Mouse (Mus musculus): ENCODE measurements around the gene Wdr35. TPM values are rescaled to one million over a fixed set of nuclear protein-coding genes. Genes with fewer than 3 reads are reported as not detected.
"Not testable (repeated sequence)": the region's sequence is repeated elsewhere in the genome, so short reads cannot be mapped to it uniquely, and the experiment has no call there.

Wdr35 gene
- polyA plus RNA-seq, 1 experiment, result 3.8 TPM

DNA sequence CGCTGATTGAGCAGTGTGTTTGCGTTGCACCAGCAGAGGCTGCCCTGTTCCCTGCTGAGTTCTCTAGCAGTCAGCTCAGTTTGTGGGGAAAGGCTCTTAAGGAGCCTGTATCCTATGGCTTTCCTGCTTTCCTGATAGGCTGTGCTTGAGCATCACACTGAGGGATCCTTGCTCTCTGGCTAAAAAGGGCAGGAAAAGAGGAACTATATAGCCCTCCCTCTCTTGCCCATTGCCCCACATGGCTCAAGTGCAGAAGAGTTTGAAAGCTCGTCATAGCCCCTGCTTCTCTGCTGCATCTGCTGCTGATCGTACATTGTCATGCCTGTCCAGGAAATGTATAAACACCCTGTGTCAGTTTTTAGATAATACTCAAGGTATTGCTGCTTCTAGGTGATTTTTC lies 33.5 kb downstream of the Wdr35 start:
- DNase-seq (ENCODE audit: low read depth), result no peak

DNA sequence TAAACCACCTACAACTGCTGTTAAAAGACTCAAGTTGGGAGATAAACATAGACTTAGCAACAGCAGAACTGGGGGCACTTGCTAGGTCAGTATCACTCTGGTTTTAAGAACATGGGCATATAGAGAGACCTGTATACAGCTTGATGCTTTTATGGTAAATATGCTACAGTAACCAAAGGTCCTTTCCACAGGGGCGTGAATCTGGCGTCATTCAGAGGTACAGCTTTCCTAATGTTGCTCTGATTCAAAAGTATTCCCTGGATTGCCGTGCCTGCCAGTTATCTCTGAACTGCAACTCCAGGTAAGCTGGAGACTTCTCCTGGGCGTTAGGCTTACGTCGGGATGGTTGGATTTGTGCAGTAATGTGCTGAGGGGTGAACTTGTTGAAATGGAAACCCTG lies 34.1 kb downstream of the Wdr35 start:
- no peak for DNase-seq (ENCODE audit: low read depth)

DNA sequence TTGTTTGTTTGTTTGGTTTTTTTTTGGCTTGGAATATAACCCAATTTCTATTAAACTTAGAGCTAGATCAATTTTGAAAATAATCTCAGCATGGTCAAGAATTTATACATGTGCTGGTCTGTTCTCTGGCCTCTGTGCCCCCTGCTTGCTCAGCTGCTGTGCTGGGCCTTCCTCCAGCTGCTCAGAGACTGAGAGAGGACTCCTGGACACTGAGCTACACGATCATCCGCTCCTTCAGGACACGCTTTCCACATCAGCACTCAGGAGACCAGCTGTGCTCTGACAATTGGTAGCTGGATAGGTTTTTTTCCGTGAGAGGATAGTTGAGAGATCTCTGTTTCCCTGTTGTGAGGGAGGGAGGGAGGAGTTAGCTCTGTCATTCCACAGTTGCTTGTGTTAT lies 36.6 kb downstream of the Wdr35 start:
- DNase-seq (ENCODE audit: low read depth), result no peak

DNA sequence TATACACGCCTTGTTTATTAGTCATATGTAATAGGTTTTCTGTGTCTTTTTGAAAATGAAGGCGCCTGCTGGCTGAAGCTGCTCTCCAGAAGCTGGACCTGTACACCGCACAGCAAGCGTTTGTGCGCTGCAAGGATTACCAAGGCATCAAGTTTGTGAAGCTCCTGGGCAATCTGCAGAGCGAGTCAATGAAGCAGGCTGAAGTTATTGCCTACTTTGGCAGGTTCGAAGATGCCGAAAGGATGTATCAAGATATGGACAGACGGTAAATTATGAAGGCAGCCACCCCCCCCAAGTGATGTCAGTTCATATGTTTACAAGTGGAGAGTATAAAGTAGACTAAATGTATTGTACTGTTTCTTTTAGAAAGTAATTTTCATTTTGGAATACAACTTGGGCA lies 42.7 kb downstream of the Wdr35 start:
- DNase-seq (ENCODE audit: low read depth), result no peak

DNA sequence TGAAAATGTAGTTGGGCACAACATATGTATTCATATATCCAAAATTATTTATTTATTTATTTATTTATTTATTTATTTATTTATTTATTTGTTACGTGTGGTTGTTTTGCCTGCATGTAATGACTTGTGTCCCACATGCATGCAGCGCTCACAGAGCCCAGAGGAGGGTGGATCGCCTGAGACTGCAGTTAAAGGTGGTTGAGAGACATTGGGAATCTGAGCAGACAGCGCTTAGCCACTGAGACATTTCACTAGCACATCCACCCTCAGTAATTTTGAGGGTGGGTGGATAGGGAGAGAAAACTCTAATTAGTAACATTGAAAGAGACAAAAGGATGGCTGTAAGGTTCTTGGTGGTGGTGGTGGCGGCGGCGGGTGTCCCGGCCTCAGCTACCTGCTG lies 46.7 kb downstream of the Wdr35 start:
- DNase-seq (ENCODE audit: low read depth), result no peak

DNA sequence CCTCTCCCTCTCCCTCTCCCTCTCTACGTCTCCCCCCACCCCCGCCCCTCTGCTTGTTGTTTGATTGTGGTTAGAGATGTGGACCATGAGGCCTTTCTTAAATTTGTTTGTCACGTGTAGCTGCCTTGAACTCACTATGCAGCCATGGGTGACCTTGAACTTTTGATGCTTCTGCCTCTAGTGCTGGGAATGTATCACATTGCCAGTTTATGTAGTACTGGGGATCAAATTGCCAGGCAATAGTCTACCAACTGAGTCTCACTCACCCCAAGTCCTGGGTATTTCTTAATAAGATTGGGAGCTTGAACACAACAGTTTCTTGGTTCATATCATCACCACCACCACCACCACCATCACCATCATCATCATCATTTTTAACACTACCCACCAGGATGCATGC lies 47.3 kb downstream of the Wdr35 start:
- DNase-seq (ENCODE audit: low read depth), result no peak

DNA sequence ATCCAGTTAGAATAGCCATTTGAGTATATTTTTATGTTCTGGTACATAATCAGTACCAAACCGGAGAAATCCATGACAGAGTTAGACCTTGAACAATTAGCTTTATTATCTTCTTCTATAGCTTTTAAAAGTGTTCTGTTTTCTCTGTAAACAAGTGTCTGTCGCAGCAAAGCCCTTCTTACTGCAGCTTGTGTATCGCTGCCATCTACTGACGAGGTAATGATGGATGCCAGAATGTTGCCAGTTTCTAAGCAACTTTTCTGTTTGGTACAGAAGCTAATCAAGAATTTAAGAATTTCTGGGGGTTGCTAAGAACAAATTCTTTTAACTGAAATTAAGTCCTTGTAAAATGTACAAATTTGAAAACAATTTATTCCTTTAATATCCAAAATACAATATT lies 49.3 kb downstream of the Wdr35 start:
- DNase-seq (ENCODE audit: low read depth), result no peak

DNA sequence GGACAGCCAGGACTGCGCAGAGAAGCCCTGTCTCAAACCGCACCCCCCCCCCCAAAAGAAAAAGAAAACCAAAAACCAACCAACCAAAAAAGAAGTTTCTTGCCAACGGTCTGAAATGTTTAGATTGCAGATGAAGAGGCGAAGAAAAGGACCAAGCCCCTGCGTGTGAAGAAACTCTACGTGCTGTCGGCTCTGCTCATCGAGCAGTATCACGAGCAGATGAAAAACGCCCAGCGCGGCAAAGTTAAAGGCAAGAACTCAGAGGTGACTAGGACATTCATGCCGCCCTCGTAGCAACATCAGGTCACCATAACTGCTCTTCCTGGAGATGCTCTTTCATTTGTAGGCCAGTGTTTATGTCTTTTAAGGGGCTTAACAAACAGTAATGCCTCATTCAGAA lies 50.4 kb downstream of the Wdr35 start:
- no peak for DNase-seq (ENCODE audit: low read depth)

DNA sequence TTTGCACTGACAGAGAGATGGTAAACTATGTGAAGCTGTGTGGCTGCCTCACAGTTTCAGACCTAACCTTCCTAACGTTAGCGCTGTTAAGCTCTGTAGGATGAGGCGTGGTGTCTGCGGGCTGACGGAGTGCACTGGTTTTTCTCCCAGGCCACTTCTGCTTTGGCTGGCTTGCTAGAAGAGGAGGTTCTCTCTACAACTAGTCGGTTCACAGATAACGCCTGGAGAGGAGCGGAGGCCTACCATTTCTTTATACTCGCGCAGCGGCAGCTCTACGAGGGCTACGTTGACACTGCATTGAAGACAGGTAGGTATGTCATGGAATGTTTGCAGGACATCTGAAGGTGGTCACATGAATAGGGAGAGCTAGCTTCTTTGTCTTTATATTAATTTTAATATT lies 51.0 kb downstream of the Wdr35 start:
- DNase-seq (ENCODE audit: low read depth), result no peak

DNA sequence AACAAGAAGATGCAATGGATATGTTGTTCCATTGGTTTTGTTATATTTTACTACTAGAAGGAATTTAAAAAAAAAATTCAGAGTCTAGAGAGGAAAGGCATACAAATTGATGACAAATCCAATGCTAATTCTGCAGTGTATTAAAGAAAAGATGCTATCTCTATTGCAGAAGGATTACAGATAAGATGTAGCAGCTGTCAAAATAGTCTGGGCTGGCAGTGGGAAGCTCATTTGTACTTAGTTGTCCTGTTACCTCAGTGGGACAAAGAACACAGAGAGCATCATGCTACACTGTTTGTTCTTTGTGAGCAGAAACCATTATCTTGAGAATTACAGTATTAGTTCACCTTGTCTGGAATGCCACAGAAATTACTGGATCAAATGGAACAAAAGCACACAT lies 53.2 kb downstream of the Wdr35 start:
- DNase-seq (ENCODE audit: low read depth), result no peak

DNA sequence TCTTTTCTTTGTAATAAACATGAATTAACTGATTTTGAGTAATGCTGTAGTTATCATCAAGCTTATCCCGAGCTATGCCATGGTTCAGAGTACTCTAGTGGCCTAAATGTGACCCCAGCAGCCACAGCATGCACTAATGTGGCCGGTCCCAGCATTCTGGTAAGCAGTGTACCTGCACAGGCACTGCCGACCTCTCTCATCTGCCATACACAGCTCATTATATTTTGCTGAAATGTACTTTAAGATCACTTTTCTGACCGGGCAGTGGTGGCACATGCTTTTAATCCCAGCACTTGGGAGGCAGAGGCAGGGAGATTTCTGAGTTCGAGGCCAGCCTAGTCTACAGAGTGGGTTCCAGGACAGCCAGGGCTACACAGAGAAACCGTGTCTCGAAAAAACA lies 55.1 kb downstream of the Wdr35 start:
- DNase-seq (ENCODE audit: low read depth), result not testable (repeated sequence)

DNA sequence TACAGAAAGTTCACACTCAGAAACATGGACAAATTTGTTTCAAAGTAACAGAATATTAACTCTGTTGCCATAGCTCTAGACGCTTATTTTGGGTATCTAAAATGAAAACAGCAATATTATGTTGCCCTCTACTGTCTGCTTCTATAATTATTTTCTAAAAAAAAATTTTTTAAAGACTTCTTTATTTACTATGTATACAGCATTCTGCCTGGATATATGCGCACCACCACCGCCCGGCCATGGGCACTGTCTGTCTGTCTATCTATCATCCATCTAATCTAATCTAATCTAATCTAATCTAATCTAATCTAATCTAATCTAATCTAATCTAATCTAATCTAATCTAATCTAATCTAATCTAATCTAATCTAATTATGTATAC lies 55.8 kb downstream of the Wdr35 start:
- DNase-seq (ENCODE audit: low read depth), result no peak

DNA sequence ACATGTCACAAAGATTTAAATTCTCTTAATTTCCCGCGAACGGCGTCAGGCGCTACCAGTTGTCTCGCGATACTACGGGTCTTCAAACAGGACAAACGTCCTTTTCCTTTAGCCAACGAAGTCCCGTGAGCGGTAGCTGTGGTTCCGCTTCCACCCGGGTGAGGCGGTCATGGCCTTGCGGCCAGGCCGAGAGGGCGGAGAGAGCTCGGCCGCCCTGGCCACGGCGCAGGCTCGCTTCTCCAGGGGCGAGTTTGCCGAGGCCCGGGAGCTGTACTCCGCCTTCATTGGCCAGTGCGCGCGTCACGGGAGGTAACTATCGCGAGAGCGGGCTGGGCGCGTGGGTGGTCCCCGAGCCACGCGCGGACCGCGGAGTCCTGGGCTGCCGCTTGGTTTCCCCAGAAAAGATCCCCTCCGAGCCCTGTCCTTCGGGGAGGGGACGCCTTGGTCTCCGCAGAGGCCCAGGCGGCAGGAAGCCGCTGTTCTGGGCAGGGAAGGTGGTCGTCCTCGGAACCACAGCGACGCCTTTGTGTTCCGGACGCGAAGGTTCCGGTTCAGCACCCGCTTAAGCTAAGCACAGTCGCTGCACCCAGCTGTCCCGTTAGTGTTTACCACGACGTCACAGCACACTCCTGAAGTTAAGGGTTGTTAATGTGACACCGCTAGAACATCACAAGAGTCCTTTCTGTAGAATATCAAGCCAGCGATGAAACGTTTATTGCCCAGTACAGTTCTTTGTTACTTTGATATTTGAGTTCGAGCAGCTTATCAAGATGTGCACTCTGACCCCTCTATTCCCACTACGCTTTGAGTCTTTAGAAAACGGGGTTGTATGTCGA lies 56.4 kb downstream of the Wdr35 start, which contains the start of gene Ttc32:
Gene Ttc32, plus strand, starts transcription at position 110 of the 836 bp plus-strand sequence.
- peak; percentile 68 for DNase-seq (ENCODE audit: low read depth)

DNA sequence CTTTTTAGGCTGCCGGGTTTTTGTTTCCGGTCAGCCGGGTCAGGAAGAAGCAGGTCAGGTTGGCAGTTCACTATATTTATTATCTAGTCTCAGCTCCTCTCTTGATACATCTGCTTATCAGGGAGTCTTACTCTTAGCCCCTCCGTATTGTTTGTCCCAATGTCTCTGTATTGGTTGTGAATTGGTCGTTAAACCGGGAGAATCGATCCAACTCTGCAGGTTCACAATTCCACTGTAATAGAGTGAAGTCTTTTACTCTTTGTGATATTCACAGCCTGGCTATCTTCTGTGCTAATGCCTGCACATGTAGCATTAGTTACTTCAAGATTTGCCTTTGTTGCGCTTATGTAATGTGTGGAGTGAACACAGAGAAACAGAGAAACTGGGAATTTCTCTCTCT lies 57.5 kb downstream of the Wdr35 start:
- DNase-seq (ENCODE audit: low read depth), result no peak

DNA sequence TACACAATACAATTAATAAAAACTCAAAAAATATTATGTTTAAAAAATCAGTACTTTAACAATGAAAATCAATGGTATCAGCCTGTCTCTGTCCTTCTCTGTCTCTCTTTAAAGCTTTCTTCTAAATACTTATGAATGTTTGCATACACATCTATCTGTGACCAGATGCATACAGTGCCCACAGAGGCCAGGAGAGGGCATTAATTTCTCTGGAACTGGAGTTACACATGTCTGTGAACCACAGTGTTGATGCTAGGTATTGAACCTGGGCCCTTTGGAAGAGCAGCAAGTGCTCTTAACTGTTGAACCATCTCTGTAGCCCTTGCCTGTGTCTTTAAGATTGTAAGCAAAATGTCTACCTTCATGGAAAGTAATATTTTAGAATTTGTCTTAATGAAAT lies 59.4 kb downstream of the Wdr35 start:
- no peak for DNase-seq (ENCODE audit: low read depth)

DNA sequence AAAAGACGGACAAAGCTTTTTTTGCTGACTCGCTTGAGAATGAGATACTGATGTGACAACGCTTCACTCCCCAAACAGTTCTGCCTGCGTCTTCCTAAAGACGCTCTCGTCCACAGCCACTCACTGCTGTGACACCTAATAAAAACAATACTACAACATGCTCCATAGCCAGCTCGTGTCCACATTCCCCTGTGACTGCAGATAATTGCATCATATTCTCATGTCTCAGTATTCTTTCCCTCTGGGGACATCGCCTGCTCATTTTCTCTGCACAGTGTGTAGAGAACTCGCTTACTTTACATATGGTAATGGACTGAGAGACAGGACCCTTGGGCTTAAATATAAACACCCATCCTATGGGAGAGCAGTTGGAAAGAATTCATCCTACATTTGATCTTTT lies 62.7 kb downstream of the Wdr35 start:
- DNase-seq (ENCODE audit: low read depth), result no peak

DNA sequence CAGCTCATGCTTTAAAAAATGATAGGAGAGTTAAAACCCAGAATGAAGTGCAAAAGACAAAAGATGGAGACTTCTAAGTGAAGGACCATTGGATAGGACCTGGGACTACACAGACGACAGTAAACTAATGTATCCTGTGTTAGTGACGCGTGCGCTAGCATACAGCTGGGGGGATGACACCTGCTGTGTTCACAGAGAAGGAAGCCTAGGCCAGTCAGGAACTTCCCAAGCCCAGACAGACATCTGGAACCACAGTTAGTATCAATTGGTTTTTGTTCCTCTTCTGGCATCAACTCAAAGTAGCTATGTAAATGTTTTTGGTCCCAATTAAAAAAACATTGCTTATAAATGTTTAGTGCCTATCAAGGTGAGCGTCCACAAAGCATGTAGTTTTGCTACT lies 66.5 kb downstream of the Wdr35 start:
- DNase-seq (ENCODE audit: low read depth), result no peak

DNA sequence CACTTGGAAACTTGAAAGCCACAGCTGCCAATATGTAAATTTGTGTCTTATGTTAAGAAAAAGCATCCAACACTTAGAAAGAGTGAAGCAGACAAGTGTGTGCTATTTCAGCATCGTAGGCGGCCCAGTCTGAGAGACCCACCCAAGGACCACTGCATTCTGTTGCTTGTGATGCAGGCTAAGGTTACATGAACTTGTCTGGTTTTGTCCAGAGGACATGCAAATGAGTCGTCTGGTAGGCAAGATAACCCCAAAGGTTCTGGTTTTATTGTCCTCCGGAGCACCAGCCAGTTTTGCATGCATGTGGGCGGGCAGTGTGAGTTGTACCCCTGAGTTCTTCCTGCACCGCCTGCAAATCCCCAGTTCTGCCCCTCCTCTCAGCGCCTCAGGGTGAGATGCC lies 67.0 kb downstream of the Wdr35 start:
- DNase-seq (ENCODE audit: low read depth), result no peak

DNA sequence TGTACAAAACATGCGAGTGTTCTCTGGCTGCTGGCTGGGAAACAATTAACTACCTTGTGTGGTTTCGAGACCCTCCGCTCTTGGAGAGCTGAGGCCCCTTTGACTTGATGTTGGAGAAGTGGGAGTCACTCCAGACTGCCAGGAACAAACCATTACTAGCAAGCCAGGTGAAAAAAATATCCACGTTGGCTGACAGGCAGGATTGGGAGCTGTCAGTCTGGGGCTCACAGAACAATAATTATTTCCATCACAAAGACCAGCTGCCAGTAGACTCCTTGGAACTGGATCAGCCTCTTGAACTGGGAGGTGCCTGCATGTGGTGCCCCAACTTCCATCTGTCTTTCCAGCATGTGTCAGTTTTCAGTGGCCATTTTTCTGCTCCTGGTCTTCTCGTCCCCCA lies 68.6 kb downstream of the Wdr35 start:
- DNase-seq (ENCODE audit: low read depth), result no peak

DNA sequence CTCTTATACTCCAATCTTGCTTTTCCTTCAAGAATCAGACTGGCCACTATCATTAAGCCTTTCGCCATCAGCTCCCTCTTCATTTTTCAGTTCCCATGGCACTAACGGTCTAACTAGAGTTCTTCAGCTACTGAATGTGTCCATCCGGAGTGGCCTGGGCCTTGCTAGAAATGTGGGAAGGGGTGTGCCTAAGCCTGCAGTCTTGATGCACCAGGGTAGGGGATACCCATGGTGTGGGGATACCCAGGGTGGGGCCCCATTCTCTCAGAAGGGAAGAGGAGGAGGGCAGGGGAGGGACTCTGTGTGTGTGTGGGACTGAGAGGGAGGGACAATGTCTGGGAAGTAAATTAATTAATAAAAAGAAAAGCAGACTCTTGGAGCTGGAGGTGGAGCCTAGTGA lies 69.1 kb downstream of the Wdr35 start:
- DNase-seq (ENCODE audit: low read depth), result no peak

DNA sequence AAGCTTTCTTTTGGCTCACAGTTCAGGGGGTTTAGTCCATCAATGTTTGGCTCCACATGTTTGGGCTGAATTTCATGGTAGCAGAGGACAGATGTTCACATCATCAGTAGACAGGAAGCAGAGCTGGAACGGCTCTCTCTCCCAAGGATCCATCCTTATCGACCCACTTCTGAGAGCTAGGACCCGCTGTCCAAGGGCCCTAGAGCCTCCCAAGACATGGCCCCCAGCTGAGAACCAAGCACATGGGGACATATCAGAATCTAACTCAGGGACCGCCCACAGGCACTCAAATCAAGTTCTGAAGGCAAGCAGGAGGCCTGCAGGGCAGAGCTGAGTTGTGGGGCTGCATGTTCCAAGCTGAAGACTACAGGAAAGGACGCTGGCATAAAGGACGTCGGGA lies 71.0 kb downstream of the Wdr35 start:
- DNase-seq (ENCODE audit: low read depth), result no peak

DNA sequence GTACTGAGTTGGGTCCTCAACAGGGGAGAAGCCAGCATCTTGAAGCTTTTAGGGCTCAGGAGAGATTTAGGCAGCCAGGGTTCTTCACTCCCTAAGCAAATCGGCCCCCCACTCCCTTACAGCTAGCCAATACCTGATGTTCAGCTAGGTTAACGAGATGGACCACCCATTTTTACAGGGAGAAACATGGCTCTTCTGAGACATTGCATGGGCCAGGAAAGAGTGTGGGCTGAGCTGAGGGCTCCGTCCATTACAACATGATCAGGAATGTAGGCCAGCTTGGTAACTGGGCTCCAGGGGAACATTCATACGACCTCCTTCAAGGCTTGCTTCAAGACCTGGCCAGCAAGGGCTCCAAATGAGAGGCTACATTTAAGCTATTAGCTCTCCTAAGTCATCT lies 73.0 kb downstream of the Wdr35 start:
- DNase-seq (ENCODE audit: low read depth), result no peak

DNA sequence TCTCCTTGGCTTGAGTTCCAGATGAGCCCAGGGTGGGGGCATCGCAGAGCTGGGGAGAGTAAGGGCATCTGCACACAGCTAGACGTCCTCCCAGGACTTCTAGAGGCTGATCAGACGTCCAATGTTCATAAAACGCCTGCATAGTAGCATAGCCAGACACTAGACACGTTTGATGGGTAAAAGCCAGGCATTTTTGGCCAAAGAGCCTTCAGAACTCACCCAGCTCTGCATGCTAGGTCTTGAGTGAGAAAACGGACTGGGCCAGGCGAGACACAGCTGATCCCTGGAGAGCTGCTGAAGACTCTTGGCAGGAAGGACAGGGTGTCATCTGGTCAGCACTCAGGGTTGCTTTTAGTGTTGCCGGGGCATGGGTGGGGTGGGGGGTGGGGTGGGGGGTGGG lies 74.4 kb downstream of the Wdr35 start:
- no peak for DNase-seq (ENCODE audit: low read depth)

DNA sequence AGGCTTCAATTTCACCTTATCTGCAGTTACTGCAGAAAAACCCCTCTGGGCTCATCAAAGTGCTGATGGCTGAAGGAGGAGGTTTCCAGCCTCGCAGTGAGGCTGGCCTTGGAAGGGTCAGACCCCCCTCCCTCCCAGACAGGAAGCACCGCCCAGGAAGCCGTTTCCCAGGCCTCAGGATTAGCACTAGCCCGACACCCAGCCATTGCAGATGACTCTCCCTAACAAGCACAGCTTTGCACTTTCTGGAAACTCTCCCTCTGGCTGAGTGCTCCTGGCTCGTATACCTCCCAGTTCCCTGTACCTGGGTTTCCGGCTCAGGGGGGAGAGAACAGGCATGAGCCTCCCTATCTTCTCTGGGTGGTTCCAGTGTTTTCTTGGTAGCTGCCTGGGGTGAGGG lies 77.1 kb downstream of the Wdr35 start:
- DNase-seq (ENCODE audit: low read depth), result no peak

Measured in gonadal fat pad, adult 2 months (tissue).